Mouse (Mus musculus): ENCODE results near the gene Mto1. TPM values are rescaled to one million over a fixed set of nuclear protein-coding genes. Genes with fewer than 3 reads are reported as not detected.

Gene Mto1
- polyA plus RNA-seq, 1 experiment from 2014 or later = 17.0 TPM

Other genes with a start within 250 kb of the Mto1 start
- gene Gsta1, start 217.6 kb upstream of the Mto1 start, polyA plus RNA-seq (2018) = not detected in 3 replicates
- gene Gm3776, start 191.1 kb upstream of the Mto1 start, polyA plus RNA-seq (2018) = not detected in 3 replicates
- gene Gm10639, start 158.3 kb upstream of the Mto1 start, polyA plus RNA-seq (2018) = not detected in 3 replicates
- not detected in 3 replicates for gene Omt2a, start 133.4 kb upstream of the Mto1 start, polyA plus RNA-seq (2018)
- gene Omt2b, start 120.6 kb upstream of the Mto1 start, polyA plus RNA-seq (2018) = not detected in 3 replicates
- gene Gsta2, start 92.4 kb upstream of the Mto1 start, polyA plus RNA-seq (2018) = not detected in 3 replicates
- not detected in 3 replicates for gene Dppa5a, start 80.0 kb upstream of the Mto1 start, polyA plus RNA-seq (2018)
- not detected in 3 replicates for gene Ooep, start 69.5 kb upstream of the Mto1 start, polyA plus RNA-seq (2018)
- gene Ddx43, start 52.4 kb upstream of the Mto1 start, polyA plus RNA-seq (2018) = not detected in 3 replicates
- 7.4 to 14.0 TPM (median 7.6 TPM) in 3 replicates for gene Cgas, start 5.0 kb upstream of the Mto1 start, polyA plus RNA-seq (2018)
- not detected in 3 replicates for gene Gm17324, start 578 bp downstream of the Mto1 start, polyA plus RNA-seq (2018)
- gene Eef1a1, start 40.9 kb downstream of the Mto1 start, polyA plus RNA-seq (2018) = 6,779 to 7,082 TPM (median 6,969 TPM) in 3 replicates
- gene Slc17a5, start 139.8 kb downstream of the Mto1 start, polyA plus RNA-seq (2018) = 35.7 to 56.6 TPM (median 55.8 TPM) in 3 replicates
- gene Cd109, start 167.3 kb downstream of the Mto1 start, polyA plus RNA-seq (2018) = 1.9 to 5.9 TPM (median 4.9 TPM) in 3 replicates